Mouse (Mus musculus): ENCODE measurements around the gene Arfrp1. TPM values are rescaled to one million over a fixed set of nuclear protein-coding genes. Genes with fewer than 3 reads are reported as not detected.

Gene Arfrp1
- total and polyA plus RNA-seq, 3 experiments = 29.2 to 55.6 (median 46.0) TPM

DNA sequence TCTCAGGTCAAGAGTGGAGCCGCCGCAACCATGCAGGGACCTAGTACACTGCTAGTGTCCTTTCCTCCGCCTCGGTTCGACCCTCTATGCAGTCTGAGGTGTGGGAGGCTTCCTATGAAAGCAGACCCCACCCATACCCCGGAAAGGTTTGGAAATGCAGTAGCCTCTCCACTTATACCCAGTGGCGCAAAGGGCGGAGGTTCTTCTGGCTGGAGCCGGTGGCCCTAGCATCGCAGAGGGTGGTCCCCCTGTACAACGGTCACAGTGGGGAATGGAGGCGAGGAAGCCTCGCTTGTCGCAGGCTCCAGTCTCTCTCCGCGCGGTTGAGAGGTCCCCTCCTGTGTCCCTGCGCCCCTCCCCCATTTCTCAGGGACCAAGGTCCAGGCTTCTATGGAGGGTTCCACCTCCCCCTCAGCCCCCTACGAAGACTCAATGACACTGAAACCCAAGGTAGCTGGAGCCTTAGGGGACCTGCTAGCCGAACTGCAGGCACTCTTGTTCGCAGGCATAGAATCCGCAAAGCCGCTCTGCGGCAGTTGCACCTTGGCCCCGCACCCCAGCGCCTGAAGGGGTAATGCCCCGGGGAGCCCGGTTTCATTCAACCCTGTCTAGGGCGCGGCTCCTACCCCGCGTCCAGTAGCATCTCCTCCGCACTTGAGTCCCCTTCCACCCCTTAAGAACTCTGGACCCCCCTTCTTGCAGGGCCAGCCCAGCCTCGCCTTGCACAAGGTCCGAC lies 51.7 kb downstream of the Arfrp1 start:
- no peaks in the 10 kb centered on the region for H3K79me2 ChIP-seq (replicated peaks; ENCODE audit: control insufficient read depth, extremely low read depth, insufficient read depth, poor library complexity, severe bottlenecking)
- H3K27me3 ChIP-seq (replicated peaks) = peaks cover 58% of the 10 kb centered on the region
- H3K36me3 ChIP-seq (replicated peaks in 1 of 2; ENCODE audit: control insufficient read depth in 1 of 2, insufficient read depth in 1 of 2, low read length in 1 of 2) = no peaks in the 10 kb centered on the region
- dilution Hi-C loops (cut with MboI; ENCODE audit: extremely low pct_ligation_motif_present, extremely low pct_unique_long_range_greater_than_20kb, low sequenced_read_pairs) (no loop called here), in situ Hi-C loops (cut with MboI; ENCODE audit: low pct_ligation_motif_present, low pct_unique_long_range_greater_than_20kb, low sequenced_read_pairs) (no loop called here)
- H3K9me3 ChIP-seq (replicated peaks; ENCODE audit: low read length) = no peaks in the 10 kb centered on the region
- TF ChIP-seq CTCF (conservative IDR thresholded peaks at IDR 0.05 in 1 of 2, IDR thresholded peaks at IDR 0.05 in 1 of 2; ENCODE audit: low read depth in 2 of 2, low read length in 2 of 2) = no peak
- DNase-seq (ENCODE audit: extremely low read depth) = no peak
- no peak overlapping the region for H3K9ac ChIP-seq (ENCODE audit: insufficient read depth, low read depth)
- H3K4me1 ChIP-seq (ENCODE audit: control insufficient read depth in 1 of 2, insufficient read depth in 2 of 2) = no peaks in the 10 kb centered on the region
- no peak overlapping the region for H3K4me3 ChIP-seq (replicated peaks in 1 of 3; ENCODE audit: low read depth in 2 of 3, low read length in 2 of 3, poor library complexity in 1 of 3)
- no peak overlapping the region for H3K4me2 ChIP-seq (ENCODE audit: insufficient read depth, low read depth, poor library complexity, severe bottlenecking)
- no peak overlapping the region for H3K27ac ChIP-seq (ENCODE audit: insufficient read depth, low read depth)

DNA sequence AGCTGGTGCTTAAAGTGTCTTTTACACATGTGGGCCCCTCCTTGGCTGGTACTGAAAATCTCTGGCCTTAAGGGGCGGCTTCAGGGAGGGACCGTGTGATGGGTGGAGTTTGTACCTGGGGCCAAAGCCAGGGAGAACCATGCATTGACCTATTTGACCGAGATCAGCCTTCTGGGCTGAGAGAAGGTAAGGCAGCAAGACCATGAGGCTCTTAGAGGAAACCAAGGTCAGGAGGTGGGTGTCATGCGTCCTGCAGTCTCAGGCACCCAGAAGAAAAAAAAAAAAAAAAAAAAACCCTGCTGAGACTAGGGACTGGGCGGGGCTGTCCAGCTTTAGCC lies 52.2 kb downstream of the Arfrp1 start:
- H3K9me3 ChIP-seq (replicated peaks; ENCODE audit: low read length) = no peaks in the 10 kb centered on the region
- H3K36me3 ChIP-seq (replicated peaks in 1 of 2; ENCODE audit: control insufficient read depth in 1 of 2, insufficient read depth in 1 of 2, low read length in 1 of 2) = no peaks in the 10 kb centered on the region
- dilution Hi-C loops (cut with MboI; ENCODE audit: extremely low pct_ligation_motif_present, extremely low pct_unique_long_range_greater_than_20kb, low sequenced_read_pairs) (no loop called here), in situ Hi-C loops (cut with MboI; ENCODE audit: low pct_ligation_motif_present, low pct_unique_long_range_greater_than_20kb, low sequenced_read_pairs) (no loop called here)
- no peak overlapping the region for H3K9ac ChIP-seq (ENCODE audit: insufficient read depth, low read depth)
- no peak overlapping the region for H3K4me2 ChIP-seq (ENCODE audit: insufficient read depth, low read depth, poor library complexity, severe bottlenecking)
- TF ChIP-seq ZNF384 (IDR thresholded peaks at IDR 0.05; ENCODE audit: low read depth, low read length) (peak; percentile 11; the same call in 1 of the 2 replicates), SIN3A (IDR thresholded peaks at IDR 0.05; ENCODE audit: low read length) (no peak), ZMIZ1 (IDR thresholded peaks at IDR 0.05; ENCODE audit: low read depth, low read length) (no peak), TBP (conservative IDR thresholded peaks at IDR 0.05; ENCODE audit: low read depth, low read length) (no peak), ELF1 (IDR thresholded peaks at IDR 0.05; ENCODE audit: low read depth, low read length) (no peak), USF1 (IDR thresholded peaks at IDR 0.05; ENCODE audit: low read depth, low read length) (no peak), NRF1 (IDR thresholded peaks at IDR 0.05; ENCODE audit: low read depth, low read length) (no peak)
- H3K4me3 ChIP-seq (replicated peaks in 1 of 3; ENCODE audit: low read depth in 2 of 3, low read length in 2 of 3, poor library complexity in 1 of 3) = no peak overlapping the region
- peaks cover 58% of the 10 kb centered on the region for H3K27me3 ChIP-seq (replicated peaks)
- H3K27ac ChIP-seq (ENCODE audit: insufficient read depth, low read depth) = no peak overlapping the region
- no peaks in the 10 kb centered on the region for H3K4me1 ChIP-seq (ENCODE audit: control insufficient read depth in 1 of 2, insufficient read depth in 2 of 2)
- no peaks in the 10 kb centered on the region for H3K79me2 ChIP-seq (replicated peaks; ENCODE audit: control insufficient read depth, extremely low read depth, insufficient read depth, poor library complexity, severe bottlenecking)
- DNase-seq (ENCODE audit: extremely low read depth) = no peak

- no peak overlapping the region for H3K9ac ChIP-seq (ENCODE audit: insufficient read depth, low read depth)
- no peaks in the 10 kb centered on the region for H3K4me1 ChIP-seq (ENCODE audit: control insufficient read depth in 1 of 2, insufficient read depth in 2 of 2)
- dilution Hi-C loops (cut with MboI; ENCODE audit: extremely low pct_ligation_motif_present, extremely low pct_unique_long_range_greater_than_20kb, low sequenced_read_pairs) (no loop called here), in situ Hi-C loops (cut with MboI; ENCODE audit: low pct_ligation_motif_present, low pct_unique_long_range_greater_than_20kb, low sequenced_read_pairs) (no loop called here)
- H3K36me3 ChIP-seq (replicated peaks in 1 of 2; ENCODE audit: control insufficient read depth in 1 of 2, insufficient read depth in 1 of 2, low read length in 1 of 2) = no peaks in the 10 kb centered on the region
- no peak overlapping the region for H3K4me2 ChIP-seq (ENCODE audit: insufficient read depth, low read depth, poor library complexity, severe bottlenecking)
- TF ChIP-seq HCFC1 (IDR thresholded peaks at IDR 0.05; ENCODE audit: low read depth, low read length) = no peak
- no peak for TF ChIP-seq ELF1 (IDR thresholded peaks at IDR 0.05; ENCODE audit: low read depth, low read length)
- TF ChIP-seq SMC3 (IDR thresholded peaks at IDR 0.05; ENCODE audit: low read depth, low read length) = no peak
- no peak for TF ChIP-seq USF1 (IDR thresholded peaks at IDR 0.05; ENCODE audit: low read depth, low read length)
- TF ChIP-seq CHD2 (IDR thresholded peaks at IDR 0.05; ENCODE audit: low read length) = no peak
- TF ChIP-seq ETS1 (conservative IDR thresholded peaks at IDR 0.05; ENCODE audit: low read depth, low read length) = no peak
- H3K4me3 ChIP-seq (replicated peaks in 1 of 3; ENCODE audit: low read depth in 2 of 3, low read length in 2 of 3, poor library complexity in 1 of 3) = no peak overlapping the region
- peaks cover 61% of the 10 kb centered on the region for H3K27me3 ChIP-seq (replicated peaks)
- no peaks in the 10 kb centered on the region for H3K79me2 ChIP-seq (replicated peaks; ENCODE audit: control insufficient read depth, extremely low read depth, insufficient read depth, poor library complexity, severe bottlenecking)
- H3K9me3 ChIP-seq (replicated peaks; ENCODE audit: low read length) = no peaks in the 10 kb centered on the region
- no peak overlapping the region for H3K27ac ChIP-seq (ENCODE audit: insufficient read depth, low read depth)
- no peak for DNase-seq (ENCODE audit: extremely low read depth)
Measured at GRCm38 (mm10) chr2:181312435-181312834, 52.8 kb downstream of the Arfrp1 start.

Other genes with a start within 250 kb of the Arfrp1 start
- 0.04 TPM in 2 replicates for gene Kcnq2, start 230.1 kb downstream of the Arfrp1 start, total RNA-seq (2012; rRNA removed)
- not detected in 2 replicates for gene Kcnq2, start 230.1 kb downstream of the Arfrp1 start, total RNA-seq (2014; rRNA removed)
- gene Kcnq2, start 230.1 kb downstream of the Arfrp1 start, polyA plus RNA-seq (2012; ENCODE audit: insufficient read length, low read depth) = not detected in 2 replicates
- not detected in 2 replicates for gene Eef1a2, start 208.4 kb downstream of the Arfrp1 start, total RNA-seq (2012; rRNA removed)
- not detected in 2 replicates for gene Eef1a2, start 208.4 kb downstream of the Arfrp1 start, total RNA-seq (2014; rRNA removed)
- not detected in 2 replicates for gene Eef1a2, start 208.4 kb downstream of the Arfrp1 start, polyA plus RNA-seq (2012; ENCODE audit: insufficient read length, low read depth)
- gene Ppdpf, start 178.2 kb downstream of the Arfrp1 start, total RNA-seq (2012; rRNA removed) = 60.0 and 68.9 TPM in 2 replicates
- gene Ppdpf, start 178.2 kb downstream of the Arfrp1 start, total RNA-seq (2014; rRNA removed) = 57.6 and 71.2 TPM in 2 replicates
- 75.5 and 113 TPM in 2 replicates for gene Ppdpf, start 178.2 kb downstream of the Arfrp1 start, polyA plus RNA-seq (2012; ENCODE audit: insufficient read length, low read depth)
- gene Ptk6, start 162.6 kb downstream of the Arfrp1 start, total RNA-seq (2012; rRNA removed) = 0.04 and 0.17 TPM in 2 replicates
- gene Ptk6, start 162.6 kb downstream of the Arfrp1 start, total RNA-seq (2014; rRNA removed) = 0.05 TPM in 1 of 2 replicates, not detected in the other
- 0.07 and 0.09 TPM in 2 replicates for gene Ptk6, start 162.6 kb downstream of the Arfrp1 start, polyA plus RNA-seq (2012; ENCODE audit: insufficient read length, low read depth)
- gene Srms, start 152.2 kb downstream of the Arfrp1 start, total RNA-seq (2012; rRNA removed) = 0.08 and 0.17 TPM in 2 replicates
- gene Srms, start 152.2 kb downstream of the Arfrp1 start, total RNA-seq (2014; rRNA removed) = 0.13 and 0.14 TPM in 2 replicates
- gene Srms, start 152.2 kb downstream of the Arfrp1 start, polyA plus RNA-seq (2012; ENCODE audit: insufficient read length, low read depth) = 0.41 TPM in 1 of 2 replicates, not detected in the other
- 0.25 and 0.59 TPM in 2 replicates for gene Fndc11, start 145.4 kb downstream of the Arfrp1 start, total RNA-seq (2012; rRNA removed)
- not detected in 2 replicates for gene Fndc11, start 145.4 kb downstream of the Arfrp1 start, total RNA-seq (2014; rRNA removed)
- not detected in 2 replicates for gene Fndc11, start 145.4 kb downstream of the Arfrp1 start, polyA plus RNA-seq (2012; ENCODE audit: insufficient read length, low read depth)
- 14.8 and 18.3 TPM in 2 replicates for gene Helz2, start 123.4 kb downstream of the Arfrp1 start, total RNA-seq (2012; rRNA removed)
- gene Helz2, start 123.4 kb downstream of the Arfrp1 start, total RNA-seq (2014; rRNA removed) = 4.8 and 5.6 TPM in 2 replicates
- 16.0 and 18.0 TPM in 2 replicates for gene Helz2, start 123.4 kb downstream of the Arfrp1 start, polyA plus RNA-seq (2012; ENCODE audit: insufficient read length, low read depth)
- 14.2 and 17.3 TPM in 2 replicates for gene Gmeb2, start 77.4 kb downstream of the Arfrp1 start, total RNA-seq (2012; rRNA removed)
- 11.1 and 11.6 TPM in 2 replicates for gene Gmeb2, start 77.4 kb downstream of the Arfrp1 start, total RNA-seq (2014; rRNA removed)
- 20.4 and 20.7 TPM in 2 replicates for gene Gmeb2, start 77.4 kb downstream of the Arfrp1 start, polyA plus RNA-seq (2012; ENCODE audit: insufficient read length, low read depth)
- gene Stmn3, start 50.9 kb downstream of the Arfrp1 start, total RNA-seq (2012; rRNA removed) = not detected in 2 replicates
- gene Stmn3, start 50.9 kb downstream of the Arfrp1 start, total RNA-seq (2014; rRNA removed) = not detected in 2 replicates
- not detected in 2 replicates for gene Stmn3, start 50.9 kb downstream of the Arfrp1 start, polyA plus RNA-seq (2012; ENCODE audit: insufficient read length, low read depth)
- gene Rtel1, start 45.7 kb downstream of the Arfrp1 start, total RNA-seq (2012; rRNA removed) = 65.4 and 83.8 TPM in 2 replicates
- gene Rtel1, start 45.7 kb downstream of the Arfrp1 start, total RNA-seq (2014; rRNA removed) = 67.6 and 74.9 TPM in 2 replicates
- 70.7 and 89.2 TPM in 2 replicates for gene Rtel1, start 45.7 kb downstream of the Arfrp1 start, polyA plus RNA-seq (2012; ENCODE audit: insufficient read length, low read depth)
- gene Zgpat, start 476 bp downstream of the Arfrp1 start, total RNA-seq (2012; rRNA removed) = 23.9 and 29.8 TPM in 2 replicates
- 18.4 and 19.3 TPM in 2 replicates for gene Zgpat, start 476 bp downstream of the Arfrp1 start, total RNA-seq (2014; rRNA removed)
- 20.9 and 21.1 TPM in 2 replicates for gene Zgpat, start 476 bp downstream of the Arfrp1 start, polyA plus RNA-seq (2012; ENCODE audit: insufficient read length, low read depth)
- gene Lime1, start 14.7 kb upstream of the Arfrp1 start, total RNA-seq (2012; rRNA removed) = 59.7 and 61.8 TPM in 2 replicates
- 61.5 and 67.0 TPM in 2 replicates for gene Lime1, start 14.7 kb upstream of the Arfrp1 start, total RNA-seq (2014; rRNA removed)
- gene Lime1, start 14.7 kb upstream of the Arfrp1 start, polyA plus RNA-seq (2012; ENCODE audit: insufficient read length, low read depth) = 70.7 and 73.9 TPM in 2 replicates
- gene Zbtb46, start 94.0 kb upstream of the Arfrp1 start, total RNA-seq (2012; rRNA removed) = 4.1 and 9.3 TPM in 2 replicates
- 6.2 and 6.7 TPM in 2 replicates for gene Zbtb46, start 94.0 kb upstream of the Arfrp1 start, total RNA-seq (2014; rRNA removed)
- gene Zbtb46, start 94.0 kb upstream of the Arfrp1 start, polyA plus RNA-seq (2012; ENCODE audit: insufficient read length, low read depth) = 5.3 and 6.0 TPM in 2 replicates
- gene Abhd16b, start 127.8 kb upstream of the Arfrp1 start, total RNA-seq (2012; rRNA removed) = 0.13 TPM in 1 of 2 replicates, not detected in the other
- not detected in 2 replicates for gene Abhd16b, start 127.8 kb upstream of the Arfrp1 start, total RNA-seq (2014; rRNA removed)
- gene Abhd16b, start 127.8 kb upstream of the Arfrp1 start, polyA plus RNA-seq (2012; ENCODE audit: insufficient read length, low read depth) = 0.45 TPM in 1 of 2 replicates, not detected in the other
- gene Tpd52l2, start 131.7 kb upstream of the Arfrp1 start, total RNA-seq (2012; rRNA removed) = 80.7 and 90.4 TPM in 2 replicates
- gene Tpd52l2, start 131.7 kb upstream of the Arfrp1 start, total RNA-seq (2014; rRNA removed) = 126 and 127 TPM in 2 replicates
- gene Tpd52l2, start 131.7 kb upstream of the Arfrp1 start, polyA plus RNA-seq (2012; ENCODE audit: insufficient read length, low read depth) = 92.0 and 92.1 TPM in 2 replicates
- 54.5 and 57.6 TPM in 2 replicates for gene Dnajc5, start 155.1 kb upstream of the Arfrp1 start, total RNA-seq (2012; rRNA removed)
- gene Dnajc5, start 155.1 kb upstream of the Arfrp1 start, total RNA-seq (2014; rRNA removed) = 45.5 and 51.1 TPM in 2 replicates
- 54.6 and 62.7 TPM in 2 replicates for gene Dnajc5, start 155.1 kb upstream of the Arfrp1 start, polyA plus RNA-seq (2012; ENCODE audit: insufficient read length, low read depth)
- 20.3 and 31.9 TPM in 2 replicates for gene Uckl1, start 219.5 kb upstream of the Arfrp1 start, total RNA-seq (2012; rRNA removed)
- gene Uckl1, start 219.5 kb upstream of the Arfrp1 start, total RNA-seq (2014; rRNA removed) = 18.6 and 18.7 TPM in 2 replicates
- 16.0 and 18.0 TPM in 2 replicates for gene Uckl1, start 219.5 kb upstream of the Arfrp1 start, polyA plus RNA-seq (2012; ENCODE audit: insufficient read length, low read depth)
- 48.1 and 52.7 TPM in 2 replicates for gene Prpf6, start 226.5 kb upstream of the Arfrp1 start, total RNA-seq (2012; rRNA removed)
- gene Prpf6, start 226.5 kb upstream of the Arfrp1 start, total RNA-seq (2014; rRNA removed) = 28.3 and 28.8 TPM in 2 replicates
- 53.8 and 62.4 TPM in 2 replicates for gene Prpf6, start 226.5 kb upstream of the Arfrp1 start, polyA plus RNA-seq (2012; ENCODE audit: insufficient read length, low read depth)
- gene Zfp512b, start 227.4 kb upstream of the Arfrp1 start, total RNA-seq (2012; rRNA removed) = 16.6 and 18.1 TPM in 2 replicates
- gene Zfp512b, start 227.4 kb upstream of the Arfrp1 start, total RNA-seq (2014; rRNA removed) = 11.0 TPM in 2 replicates
- 26.8 and 27.1 TPM in 2 replicates for gene Zfp512b, start 227.4 kb upstream of the Arfrp1 start, polyA plus RNA-seq (2012; ENCODE audit: insufficient read length, low read depth)
- 2.7 and 3.8 TPM in 2 replicates for gene Samd10, start 233.8 kb upstream of the Arfrp1 start, total RNA-seq (2012; rRNA removed)
- gene Samd10, start 233.8 kb upstream of the Arfrp1 start, total RNA-seq (2014; rRNA removed) = 0.32 TPM in 1 of 2 replicates, not detected in the other
- 0.38 and 0.66 TPM in 2 replicates for gene Samd10, start 233.8 kb upstream of the Arfrp1 start, polyA plus RNA-seq (2012; ENCODE audit: insufficient read length, low read depth)

Data from CH12.LX (cell line).